Mouse (Mus musculus): ENCODE results near the gene A2ml1.
"Not testable (repeated sequence)": the region's sequence is repeated elsewhere in the genome, so short reads cannot be mapped to it uniquely, and the experiment has no call there.

The A2ml1 gene

GRCm38 (mm10) chr6:128581508-128581907, at the start of gene A2ml1:
TSS of gene A2ml1 (minus strand) at chr6:128581608.
- no peak for DNase-seq (ENCODE audit: low read depth, low spot score)

- DNase-seq (ENCODE audit: low read depth, low spot score), result peak; percentile 89
These were observed 48.6 kb upstream of the A2ml1 start for GRCm38 (mm10) chr6:128629771-128630739.

- DNase-seq (ENCODE audit: low read depth, low spot score), result not testable (repeated sequence)
These were observed 43.8 kb upstream of the A2ml1 start for GRCm38 (mm10) chr6:128625246-128625645.

GRCm38 (mm10) chr6:128624425-128624824, 43.0 kb upstream of the A2ml1 start:
- DNase-seq (ENCODE audit: low read depth, low spot score), result peak; percentile 72

GRCm38 (mm10) chr6:128623433-128623832, 42.0 kb upstream of the A2ml1 start, which contains the start of gene Klrb1a:
TSS of gene Klrb1a (minus strand) at chr6:128623533.
- DNase-seq (ENCODE audit: low read depth, low spot score), result not testable (repeated sequence)

- DNase-seq (ENCODE audit: low read depth, low spot score), result peak; percentile 35
These were observed 41.3 kb upstream of the A2ml1 start for GRCm38 (mm10) chr6:128622733-128623132.

- no peak for DNase-seq (ENCODE audit: low read depth, low spot score)
These were observed 24.9 kb upstream of the A2ml1 start for GRCm38 (mm10) chr6:128606350-128606749.

GRCm38 (mm10) chr6:128604512-128604911, 23.1 kb upstream of the A2ml1 start:
- peak; percentile 46 for DNase-seq (ENCODE audit: low read depth, low spot score)

- peak; percentile 87 for DNase-seq (ENCODE audit: low read depth, low spot score)
These were observed 21.2 kb upstream of the A2ml1 start for GRCm38 (mm10) chr6:128602463-128603201.

GRCm38 (mm10) chr6:128602026-128602425, 20.6 kb upstream of the A2ml1 start:
- DNase-seq (ENCODE audit: low read depth, low spot score), result peak; percentile 44

GRCm38 (mm10) chr6:128599555-128599954, 18.1 kb upstream of the A2ml1 start:
- no peak for DNase-seq (ENCODE audit: low read depth, low spot score)

- no peak for DNase-seq (ENCODE audit: low read depth, low spot score)
These were observed 17.0 kb upstream of the A2ml1 start for GRCm38 (mm10) chr6:128598256-128599047.

- DNase-seq (ENCODE audit: low read depth, low spot score), result peak; percentile 82
These were observed 15.7 kb upstream of the A2ml1 start for GRCm38 (mm10) chr6:128597121-128597522.

GRCm38 (mm10) chr6:128594651-128595050, 13.2 kb upstream of the A2ml1 start:
- peak; percentile 16 for DNase-seq (ENCODE audit: low read depth, low spot score)

- peak; percentile 54 for DNase-seq (ENCODE audit: low read depth, low spot score)
These were observed 8.0 kb upstream of the A2ml1 start for GRCm38 (mm10) chr6:128589426-128589825.

- DNase-seq (ENCODE audit: low read depth, low spot score), result no peak
These were observed 6.2 kb upstream of the A2ml1 start for GRCm38 (mm10) chr6:128587619-128588018.

GRCm38 (mm10) chr6:128585642-128586245, 4.3 kb upstream of the A2ml1 start:
- DNase-seq (ENCODE audit: low read depth, low spot score), result no peak

GRCm38 (mm10) chr6:128584070-128584660, 2.8 kb upstream of the A2ml1 start:
- DNase-seq (ENCODE audit: low read depth, low spot score), result no peak

GRCm38 (mm10) chr6:128577301-128577700, 4.1 kb downstream of the A2ml1 start:
- DNase-seq (ENCODE audit: low read depth, low spot score), result no peak

GRCm38 (mm10) chr6:128566589-128566988, 14.8 kb downstream of the A2ml1 start:
- no peak for DNase-seq (ENCODE audit: low read depth, low spot score)

- DNase-seq (ENCODE audit: low read depth, low spot score), result no peak
These were observed 27.4 kb downstream of the A2ml1 start for GRCm38 (mm10) chr6:128554049-128554448.
